Mouse (Mus musculus): ENCODE results near the gene Zfand2b.

Zfand2b gene

GRCm38 (mm10) chr1:75214886-75215285, 46.4 kb downstream of the Zfand2b start:
- peak; percentile 35 to 49 for DNase-seq

- peak in 1 of 2 experiments; percentile 27 for DNase-seq
Measured at GRCm38 (mm10) chr1:75215785-75216184, 47.3 kb downstream of the Zfand2b start.

DNA sequence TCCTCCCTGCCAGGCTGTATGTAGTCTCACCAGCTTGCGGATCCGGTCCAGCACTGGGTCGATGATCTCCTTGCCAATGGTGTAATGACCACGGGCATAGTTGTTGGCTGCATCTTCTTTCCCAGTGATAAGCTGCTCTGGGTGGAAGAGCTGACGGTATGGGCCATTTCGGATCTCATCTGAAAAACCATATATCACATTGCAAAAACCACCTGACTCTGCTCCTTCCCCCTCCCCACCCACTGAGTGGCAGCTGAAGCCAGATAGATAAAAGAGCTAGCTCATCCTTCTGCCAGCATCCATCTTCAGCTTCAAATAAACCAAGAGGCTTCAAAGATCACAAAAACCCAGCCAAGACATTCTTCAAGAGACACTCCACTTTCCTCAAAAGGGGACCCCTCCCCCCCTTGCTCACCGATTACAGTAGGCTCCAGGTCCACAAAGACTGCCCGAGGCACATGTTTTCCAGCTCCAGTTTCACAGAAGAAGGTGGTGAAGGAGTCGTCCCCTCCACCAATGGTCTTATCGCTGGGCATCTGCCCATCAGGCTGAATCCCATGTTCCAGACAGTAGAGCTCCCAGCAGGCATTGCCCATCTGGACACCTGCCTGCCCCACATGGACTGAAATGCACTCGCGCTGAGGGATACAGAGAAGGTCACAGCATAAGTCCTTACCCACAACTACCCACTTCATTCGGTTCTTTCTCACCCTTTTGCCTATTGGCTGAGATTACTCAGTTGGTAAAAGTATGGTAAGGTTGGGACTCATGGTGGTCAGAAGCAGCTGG, 48.5 kb downstream of the Zfand2b start:
- DNase-seq, result peak; percentile 61 to 65

GRCm38 (mm10) chr1:75217893-75218226, 49.4 kb downstream of the Zfand2b start:
- peak in 1 of 2 experiments; percentile 66 for DNase-seq

GRCm38 (mm10) chr1:75218227-75219001, 50.0 kb downstream of the Zfand2b start:
- peak; percentile 91 to 95 for DNase-seq

DNA sequence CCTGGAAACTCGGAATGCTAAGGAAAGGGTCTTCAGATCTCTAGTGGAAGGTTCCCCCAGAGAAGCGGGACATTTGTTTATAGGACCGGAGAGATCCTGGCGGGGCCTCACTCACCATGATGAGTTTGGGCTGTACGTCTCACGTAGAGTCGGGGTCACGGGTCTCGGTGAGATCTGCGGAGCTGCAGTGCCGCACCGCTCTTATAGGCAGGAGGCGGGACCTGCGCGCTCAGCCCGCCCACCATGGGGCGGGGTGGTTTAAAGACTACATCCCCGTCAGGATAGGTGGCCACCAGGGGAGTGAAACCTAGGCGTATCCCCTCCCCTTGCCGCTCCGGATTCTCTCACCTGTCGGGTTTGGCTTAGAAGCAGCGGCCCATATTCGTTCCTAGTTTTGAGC, 50.6 kb downstream of the Zfand2b start:
- peak; percentile 96 to 97 for DNase-seq

- peak in 1 of 2 experiments; percentile 60 for DNase-seq
Measured at GRCm38 (mm10) chr1:75219531-75219930, 51.1 kb downstream of the Zfand2b start, which contains the start of gene Tuba4a. Tuba4a (minus strand) TSS chr1:75219865.

Data from cerebellum, adult 18-20 months (tissue).